Mouse (Mus musculus) intestine, postnatal 0 days (tissue): Measurements from ENCODE around the gene Sema4b. TPM values are rescaled to one million over a fixed set of nuclear protein-coding genes. Genes with fewer than 3 reads are reported as not detected.

Source experiments
- ATAC-seq: fragments of 200-750 bp; cut with Nextera tagmentation; 2 replicates; pipeline ENCODE4 v1.8.0; 2017; ENCODE audit warnings: mild to moderate bottlenecking, moderate TSS enrichment, moderate library complexity
- H3K27ac ChIP-seq: fragments of 300-500 bp; sonication (generic); 2 replicates; pipeline ENCODE4 v1.5.1; 2014; ENCODE audit warnings: mild to moderate bottlenecking, low read depth, low read length, moderate library complexity
- H3K27me3 ChIP-seq: fragments of 300-500 bp; sonication (generic); replicated peaks from 2 replicates; pipeline ENCODE4 v1.6.1; 2014; ENCODE audit warnings: low read length, mixed read lengths; ENCODE audit not compliant: control insufficient read depth, insufficient read depth
- H3K36me3 ChIP-seq: fragments of 300-500 bp; sonication (generic); 2 replicates; pipeline ENCODE4 v1.6.1; 2014; ENCODE audit warnings: mild to moderate bottlenecking, moderate library complexity; ENCODE audit not compliant: control insufficient read depth, insufficient read depth
- H3K4me1 ChIP-seq: fragments of 300-500 bp; sonication (generic); replicated peaks from 2 replicates; pipeline ENCODE4 v1.6.1; 2014; ENCODE audit warnings: antibody characterized with exemption, low read length, mixed read lengths; ENCODE audit not compliant: control insufficient read depth, insufficient read depth
- H3K4me2 ChIP-seq: fragments of 300-500 bp; sonication (generic); replicated peaks from 2 replicates; pipeline ENCODE4 v1.6.1; 2014; ENCODE audit warnings: low read depth, mild to moderate bottlenecking, moderate library complexity
- H3K4me3 ChIP-seq: fragments of 300-500 bp; sonication (generic); 2 replicates; pipeline ENCODE4 v1.5.1; 2014; ENCODE audit warnings: low read depth, low read length
- H3K9ac ChIP-seq: fragments of 300-500 bp; sonication (generic); 2 replicates; pipeline ENCODE4 v1.6.1; 2014; ENCODE audit warnings: mild to moderate bottlenecking, low read depth, low read length
- H3K9me3 ChIP-seq: fragments of 300-500 bp; sonication (generic); 2 replicates; pipeline ENCODE4 v1.6.1; 2016; ENCODE audit warnings: mixed run types; ENCODE audit not compliant: control insufficient read depth
- CTCF ChIP-seq: sonication (generic); IDR thresholded peaks from 2 replicates; pipeline ENCODE4 v1.5.1; 2016; ENCODE audit warnings: low read depth, mild to moderate bottlenecking, control low read depth, antibody characterized with exemption, moderate library complexity
- WGBS: fragments of 180-500 bp; shearing (Covaris S2); extraction: QIAGEN DNeasy Blood & Tissue Kit; methylation state at CpG from one replicate; pipeline ENCODE4 v1.1.7; 2014; 5-methylcytosine and 5-hydroxymethylcytosine counted together
- polyA plus RNA-seq: library from polyadenylated mRNA; unstranded; fragments of >200 nt; fragmentation: Nextera tagmentation; extraction: Ambion mirVana; gene quantifications from 2 replicates; pipeline ENCODE4 v1.2.1, GENCODE M21; 2015

Sema4b gene
- polyA plus RNA-seq, 1 experiment from 2014 or later: 23.1 TPM

DNA sequence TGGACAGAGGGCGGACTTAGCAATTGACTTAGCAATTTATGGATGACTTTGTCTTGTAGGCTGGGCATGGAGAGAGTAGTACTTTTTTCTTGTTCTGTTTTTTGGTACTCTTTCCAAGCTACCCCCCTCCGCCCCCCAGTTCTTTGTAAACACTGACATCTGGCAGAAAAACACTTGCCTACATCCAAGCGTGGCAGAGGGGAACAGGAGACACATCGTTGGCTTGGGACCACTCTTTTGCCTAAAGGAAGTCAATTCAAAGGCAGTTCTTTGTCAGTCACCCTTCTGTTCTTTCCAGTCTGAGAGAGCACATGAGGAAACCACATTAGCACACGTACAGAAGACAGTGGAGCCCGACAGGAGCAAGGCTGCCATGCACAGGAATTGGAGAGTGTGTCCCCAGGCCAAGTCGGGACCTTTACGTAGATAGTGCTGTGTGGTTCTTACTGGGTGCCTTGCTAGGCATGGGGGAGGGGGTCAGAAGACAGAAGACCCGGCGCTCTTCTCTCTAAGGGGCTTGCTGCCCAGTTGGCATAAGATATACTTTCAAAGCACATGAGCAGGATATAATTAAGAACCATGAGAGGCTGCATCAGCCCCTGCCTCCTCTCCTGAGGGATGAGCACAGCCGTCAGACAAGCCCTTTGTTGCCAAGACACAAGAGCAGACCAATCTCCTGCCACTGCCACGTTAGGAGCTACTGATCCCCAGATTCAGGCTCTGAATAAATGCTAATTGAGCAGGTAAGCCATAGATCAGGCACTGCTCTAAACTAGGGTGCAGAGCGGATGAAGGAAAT, 7.5 kb downstream of the Sema4b start:
- Histone ChIP-seq H3K4me3 (no peak overlapping the region), H3K9me3 (no peaks in the 10 kb centered on the region), H3K9ac (no peak overlapping the region), H3K27ac (no peak overlapping the region), H3K4me1 (peaks cover 18% of the 10 kb centered on the region; the same call in 1 of the 2 replicates), H3K36me3 (no peaks in the 10 kb centered on the region), H3K27me3 (no peaks in the 10 kb centered on the region), H3K4me2 (no peak overlapping the region)
- 81% methylated on average over 13 of the region's 13 CpGs for WGBS
- TF ChIP-seq CTCF: no peak
- ATAC-seq: no peak

DNA sequence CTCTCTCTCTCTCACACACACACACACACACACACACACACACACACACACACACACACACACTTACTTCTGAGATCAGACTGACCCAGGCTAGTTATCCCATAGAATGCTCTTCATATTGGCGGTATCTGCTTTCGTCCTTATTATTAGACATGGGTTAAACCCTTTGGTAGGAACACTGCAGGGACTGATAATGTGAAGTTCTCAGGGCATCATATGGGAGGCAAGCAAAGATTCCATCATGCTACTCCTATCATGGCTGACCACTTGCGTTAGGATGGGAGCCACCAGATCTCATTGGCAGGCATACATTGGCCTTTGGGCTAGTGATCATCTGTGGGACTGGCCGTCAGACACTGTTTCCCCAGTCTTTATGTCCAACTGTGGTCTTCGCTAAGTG, 8.5 kb downstream of the Sema4b start:
- no peaks in the 10 kb centered on the region for H3K27me3 ChIP-seq
- no peak for ATAC-seq
- H3K4me2 ChIP-seq: no peak overlapping the region
- peaks cover 25% of the 10 kb centered on the region for H3K4me1 ChIP-seq
- no peaks in the 10 kb centered on the region for H3K9me3 ChIP-seq
- H3K4me3 ChIP-seq: no peak overlapping the region
- no peak overlapping the region for H3K9ac ChIP-seq
- no peak overlapping the region for H3K27ac ChIP-seq
- H3K36me3 ChIP-seq: no peaks in the 10 kb centered on the region
- no peak for TF ChIP-seq CTCF
- WGBS: 97% methylated on average over 5 of the region's 5 CpGs

DNA sequence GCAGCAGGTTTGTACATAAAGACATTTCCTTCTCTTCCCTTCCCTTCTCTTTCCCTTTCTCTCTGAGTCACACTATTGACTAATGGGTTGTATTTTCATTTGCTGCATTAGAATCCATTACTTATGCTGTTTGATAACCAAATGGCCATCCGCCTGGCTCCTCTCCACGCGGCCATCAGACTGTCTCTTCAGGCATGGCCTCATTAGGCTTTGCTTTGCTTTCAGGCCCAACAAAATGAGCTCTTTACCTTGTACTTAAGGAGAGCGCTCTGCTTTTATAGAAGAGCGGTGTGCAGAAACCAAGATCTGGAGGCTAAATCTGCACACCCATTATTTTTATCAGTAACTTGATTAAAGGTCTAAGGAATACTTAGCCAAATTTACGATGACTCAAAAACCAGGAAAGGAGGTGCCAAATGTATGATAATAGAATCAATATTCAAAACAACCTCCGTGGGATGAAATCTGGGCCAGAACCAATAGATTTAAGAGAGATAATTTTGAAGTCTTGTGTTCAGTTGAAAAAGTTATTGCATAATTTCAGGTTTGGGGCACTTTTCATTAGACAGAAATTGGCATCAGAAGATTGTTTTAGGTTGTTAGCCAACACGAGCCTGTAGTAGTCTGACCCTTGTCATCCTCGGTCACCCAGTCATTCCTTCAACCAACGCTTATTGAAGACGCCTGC, 9.1 kb downstream of the Sema4b start:
- TF ChIP-seq CTCF: no peak
- no peaks in the 10 kb centered on the region for H3K27me3 ChIP-seq
- H3K9me3 ChIP-seq: no peaks in the 10 kb centered on the region
- 79% methylated on average over 10 of the region's 11 CpGs for WGBS
- H3K4me1 ChIP-seq: peaks cover 23% of the 10 kb centered on the region
- H3K4me2 ChIP-seq: no peak overlapping the region
- no peaks in the 10 kb centered on the region for H3K36me3 ChIP-seq
- no peak overlapping the region for H3K4me3 ChIP-seq
- ATAC-seq: no peak
- no peak overlapping the region; the same call in 1 of the 2 replicates for H3K27ac ChIP-seq
- no peak overlapping the region for H3K9ac ChIP-seq

DNA sequence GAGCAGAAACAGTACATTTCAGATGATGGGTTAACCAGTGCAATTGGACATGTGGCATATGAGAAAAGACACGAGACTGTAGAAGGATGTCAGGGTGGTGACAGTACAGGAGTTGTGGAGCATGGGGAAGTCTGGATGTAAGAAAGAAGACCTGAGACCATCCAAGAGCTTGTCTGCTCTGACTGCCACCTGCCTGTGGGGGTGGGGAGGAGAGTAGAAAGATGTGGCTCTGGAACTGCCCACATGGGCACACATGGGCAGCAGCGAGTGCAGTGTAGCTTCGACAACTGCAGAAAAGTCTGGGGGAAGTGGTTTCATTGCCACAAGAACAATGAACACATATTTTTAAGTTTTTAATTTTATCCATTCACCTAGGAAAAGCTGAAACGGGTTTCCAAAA, 10.7 kb downstream of the Sema4b start:
- H3K36me3 ChIP-seq: peaks cover 2% of the 10 kb centered on the region; the same call in 1 of the 2 replicates
- H3K4me3 ChIP-seq: peak overlapping the region; percentile 79; the same call in 1 of the 2 replicates
- H3K9ac ChIP-seq: no peak overlapping the region
- H3K4me2 ChIP-seq: peak overlapping the region; percentile 74
- TF ChIP-seq CTCF: no peak; the same call in 1 of the 2 replicates
- H3K4me1 ChIP-seq: peaks cover 10% of the 10 kb centered on the region; the same call in 1 of the 2 replicates
- WGBS: 21% methylated on average over 4 of the region's 4 CpGs
- H3K9me3 ChIP-seq: no peaks in the 10 kb centered on the region
- no peak for ATAC-seq
- H3K27me3 ChIP-seq: no peaks in the 10 kb centered on the region
- peak overlapping the region; percentile 94 for H3K27ac ChIP-seq

DNA sequence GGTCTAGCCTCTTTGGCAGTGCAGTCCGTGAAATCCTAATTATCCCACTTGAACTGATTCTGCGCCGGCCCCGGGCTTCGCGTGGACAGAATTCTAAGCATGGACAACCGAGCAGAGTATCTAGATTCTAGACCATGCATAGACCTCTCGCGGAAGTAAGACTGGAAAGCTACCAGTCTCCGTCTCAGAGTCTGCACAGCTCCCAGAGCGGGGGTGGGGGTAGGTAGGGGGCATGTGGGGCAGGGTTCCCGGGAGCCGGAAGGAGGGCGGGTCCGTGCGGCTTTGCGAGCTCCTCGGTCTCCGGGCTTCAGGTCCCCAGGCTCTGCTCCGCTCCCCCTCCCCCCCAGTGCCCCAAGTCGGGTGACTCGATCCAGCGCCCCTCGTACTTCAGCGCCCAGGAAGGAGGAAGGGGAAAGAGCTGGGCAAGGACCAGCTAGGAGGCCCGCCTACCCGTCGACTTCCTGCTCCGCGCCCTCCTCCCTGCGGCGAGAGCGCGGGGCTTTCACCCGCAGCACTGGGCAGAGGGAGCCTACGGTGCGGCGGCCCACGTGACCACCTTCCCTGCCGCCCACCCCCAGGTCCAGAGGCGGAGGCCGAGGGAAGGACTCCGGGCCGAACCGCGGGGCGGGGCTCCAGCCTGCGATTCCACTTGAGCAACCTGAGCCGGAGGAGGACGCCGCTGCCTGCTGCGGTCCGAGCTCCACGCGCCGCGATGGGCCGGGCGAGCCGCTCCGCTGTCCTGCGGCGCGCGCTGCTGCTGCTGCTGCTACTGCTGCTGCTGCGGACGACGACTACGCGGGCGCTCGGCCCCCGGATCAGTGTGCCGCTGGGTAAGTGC, 11.5 kb downstream of the Sema4b start:
- Histone ChIP-seq H3K36me3 (peaks cover 10% of the 10 kb centered on the region; the same call in 1 of the 2 replicates), H3K9ac (peak overlapping the region; percentile 81), H3K4me3 (peak overlapping the region; percentile 79), H3K27ac (peak overlapping the region; percentile 94), H3K4me1 (peaks cover 10% of the 10 kb centered on the region; the same call in 1 of the 2 replicates), H3K4me2 (peak overlapping the region; percentile 74), H3K27me3 (no peaks in the 10 kb centered on the region), H3K9me3 (no peaks in the 10 kb centered on the region)
- peak; percentile 9; the same call in 1 of the 2 replicates for TF ChIP-seq CTCF
- WGBS: under 1% methylated on average over 67 of the region's 74 CpGs
- ATAC-seq: peak; percentile 81

DNA sequence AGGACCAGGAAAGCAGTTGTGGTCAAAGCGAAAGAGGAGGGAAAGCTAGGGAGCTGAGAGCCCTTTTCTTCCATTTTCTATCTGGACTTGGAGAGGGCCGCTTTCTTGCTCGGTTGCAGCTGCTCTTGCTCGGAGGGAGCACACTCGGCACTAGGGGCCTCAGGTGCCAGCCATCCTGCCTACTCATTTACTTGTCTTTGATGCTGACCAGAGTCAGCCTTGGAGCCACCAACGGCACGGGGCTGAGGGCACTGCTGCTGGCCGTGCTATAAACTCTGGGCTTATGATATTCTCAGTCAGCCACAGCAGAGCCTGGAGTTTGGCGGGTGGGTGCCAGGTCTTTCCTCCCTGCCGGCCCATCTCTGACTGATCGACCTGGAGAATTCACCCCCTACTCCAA, 12.2 kb downstream of the Sema4b start:
- ATAC-seq: 0 out of 2 replicates have a peak, but pooled peaks have one; percentile 13
- H3K27me3 ChIP-seq: no peaks in the 10 kb centered on the region
- H3K4me3 ChIP-seq: peak overlapping the region; percentile 79
- TF ChIP-seq CTCF: no peak
- H3K4me1 ChIP-seq: peaks cover 10% of the 10 kb centered on the region; the same call in 1 of the 2 replicates
- H3K36me3 ChIP-seq: peaks cover 17% of the 10 kb centered on the region; the same call in 1 of the 2 replicates
- H3K4me2 ChIP-seq: peak overlapping the region; percentile 74
- H3K27ac ChIP-seq: peak overlapping the region; percentile 94
- H3K9me3 ChIP-seq: no peaks in the 10 kb centered on the region
- WGBS: under 1% methylated on average over 11 of the region's 11 CpGs
- H3K9ac ChIP-seq: peak overlapping the region; percentile 81
